Mouse (Mus musculus) midbrain, postnatal 0 days (tissue): Measurements from ENCODE around the gene Dag1. TPM values are rescaled to one million over a fixed set of nuclear protein-coding genes. Genes with fewer than 3 reads are reported as not detected.

Source experiments
- ATAC-seq: fragments of 200-750 bp; cut with Nextera tagmentation; 2 replicates; pipeline ENCODE4 v1.8.0; 2017; ENCODE audit warnings: moderate number of reproducible peaks, mild to moderate bottlenecking, moderate TSS enrichment, moderate library complexity; ENCODE audit not compliant: low FRiP score
- DNase-seq: peaks from one replicate; pipeline ENCODE4 v3.0.0-alpha.2; 2015; ENCODE audit warnings: low spot score
- H3K27ac ChIP-seq: fragments of 300-500 bp; sonication (generic); 2 replicates; pipeline ENCODE4 v1.5.1; 2014; ENCODE audit warnings: low read depth, mild to moderate bottlenecking, low read length, mixed read lengths
- H3K27me3 ChIP-seq: fragments of 300-500 bp; sonication (generic); 2 replicates; pipeline ENCODE4 v1.6.1; 2014; ENCODE audit warnings: low read length, control low read depth, mixed read lengths; ENCODE audit not compliant: insufficient read depth
- H3K36me3 ChIP-seq: fragments of 300-500 bp; sonication (generic); 2 replicates; pipeline ENCODE4 v1.6.1; 2014; ENCODE audit warnings: low read length, control low read depth, mixed read lengths; ENCODE audit not compliant: insufficient read depth
- H3K4me1 ChIP-seq: fragments of 300-500 bp; sonication (generic); 2 replicates; pipeline ENCODE4 v1.6.1; 2014; ENCODE audit warnings: mild to moderate bottlenecking, control low read depth, antibody characterized with exemption, low read length, mixed read lengths; ENCODE audit not compliant: insufficient read depth
- H3K4me2 ChIP-seq: fragments of 300-500 bp; sonication (generic); 2 replicates; pipeline ENCODE4 v1.6.1; 2014; ENCODE audit warnings: low read depth, mild to moderate bottlenecking, low read length, mixed read lengths; ENCODE audit not compliant: poor library complexity, severe bottlenecking
- H3K4me3 ChIP-seq: fragments of 300-500 bp; sonication (generic); 2 replicates; pipeline ENCODE4 v1.5.1; 2014; ENCODE audit warnings: low read depth, mild to moderate bottlenecking, low read length, moderate library complexity
- H3K9ac ChIP-seq: fragments of 300-500 bp; sonication (generic); replicated peaks from 2 replicates; pipeline ENCODE4 v1.6.1; 2014; ENCODE audit warnings: mild to moderate bottlenecking, low read length, moderate library complexity, mixed read lengths; ENCODE audit not compliant: poor library complexity, severe bottlenecking
- H3K9me3 ChIP-seq: fragments of 300-500 bp; sonication (generic); 2 replicates; pipeline ENCODE4 v1.6.1; 2016; ENCODE audit warnings: low read length, control low read depth
- CTCF ChIP-seq: IDR thresholded peaks from 2 replicates; pipeline ENCODE4 v1.5.1; 2016; ENCODE audit warnings: antibody characterized with exemption, mild to moderate bottlenecking
- WGBS: fragments of 180-500 bp; shearing (Covaris S2); extraction: QIAGEN DNeasy Blood & Tissue Kit; methylation state at CpG from one replicate; pipeline ENCODE4 v1.1.7; 2014; 5-methylcytosine and 5-hydroxymethylcytosine counted together
- polyA plus RNA-seq: library from polyadenylated mRNA; unstranded; fragments of >200 nt; fragmentation: Nextera tagmentation; extraction: Ambion mirVana; gene quantifications from 2 replicates; pipeline ENCODE4 v1.2.1, GENCODE M21; 2015
- total RNA-seq: library from RNA; depleted of rRNA; stranded (reverse); fragments of >200 nt; gene quantifications from 2 replicates; pipeline ENCODE4 v1.2.3, GENCODE M21; 2014

Gene Dag1
- total and polyA plus RNA-seq, 2 experiments from 2014 or later, result 79.7 to 141 TPM

DNA sequence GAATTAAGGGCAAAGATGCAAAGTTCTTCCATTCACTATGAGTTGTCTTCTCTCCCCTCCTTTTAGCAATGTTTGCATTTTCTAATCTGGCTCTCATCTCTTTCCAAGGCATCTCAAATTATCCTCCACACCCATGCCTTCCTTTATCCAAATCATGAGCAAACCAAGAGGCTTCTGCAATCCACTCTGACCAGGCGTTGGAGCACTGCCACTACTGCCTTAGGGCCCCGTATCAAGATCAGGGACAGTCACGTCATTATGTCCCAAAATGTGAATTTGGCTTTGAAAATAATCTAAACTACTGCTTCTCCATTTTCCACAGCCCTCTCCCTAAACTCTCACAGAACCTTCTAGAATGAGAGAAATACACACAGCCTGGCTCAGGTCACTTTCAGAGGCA, 19.2 kb downstream of the Dag1 start:
- Histone ChIP-seq H3K27me3 (no peaks in the 10 kb centered on the region), H3K4me1 (no peaks in the 10 kb centered on the region), H3K36me3 (0 out of 2 replicates have a peak, but pooled peaks cover 7% of the 10 kb centered on the region), H3K9me3 (no peaks in the 10 kb centered on the region), H3K9ac (no peak overlapping the region), H3K4me2 (no peak overlapping the region), H3K27ac (no peak overlapping the region), H3K4me3 (no peak overlapping the region)
- DNase-seq, result no peak
- no peak for ATAC-seq
- 92% methylated on average over 3 of the region's 3 CpGs for WGBS
- TF ChIP-seq CTCF, result no peak

DNA sequence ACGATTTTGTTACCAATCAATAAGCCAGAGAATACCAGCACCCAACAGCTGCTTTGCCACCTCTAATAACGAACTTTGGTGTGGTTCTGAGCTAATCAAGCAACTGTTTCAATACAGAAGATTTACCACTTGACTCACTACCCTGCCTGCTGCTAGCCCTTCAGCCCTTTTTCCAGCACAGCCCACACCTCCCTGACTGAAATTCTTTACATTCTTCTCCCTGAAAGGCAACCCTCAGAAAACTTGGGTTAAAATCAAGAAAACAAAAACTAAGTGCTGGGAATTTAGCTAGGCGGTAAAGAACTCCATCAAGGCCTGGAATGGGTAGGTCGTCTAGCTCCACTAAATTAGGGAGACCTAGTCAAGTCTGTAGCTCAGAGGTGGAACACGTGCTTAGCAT, 23.8 kb downstream of the Dag1 start:
- H3K4me3 ChIP-seq, result no peak overlapping the region
- H3K4me2 ChIP-seq, result no peak overlapping the region
- no peaks in the 10 kb centered on the region for H3K27me3 ChIP-seq
- H3K27ac ChIP-seq, result no peak overlapping the region
- ATAC-seq (no peak), DNase-seq (no peak)
- no peaks in the 10 kb centered on the region for H3K9me3 ChIP-seq
- 0 out of 2 replicates have a peak, but pooled peaks cover 9% of the 10 kb centered on the region for H3K36me3 ChIP-seq
- no peaks in the 10 kb centered on the region for H3K4me1 ChIP-seq
- TF ChIP-seq CTCF, result no peak
- 81% methylated on average over 5 of the region's 5 CpGs for WGBS
- no peak overlapping the region for H3K9ac ChIP-seq

DNA sequence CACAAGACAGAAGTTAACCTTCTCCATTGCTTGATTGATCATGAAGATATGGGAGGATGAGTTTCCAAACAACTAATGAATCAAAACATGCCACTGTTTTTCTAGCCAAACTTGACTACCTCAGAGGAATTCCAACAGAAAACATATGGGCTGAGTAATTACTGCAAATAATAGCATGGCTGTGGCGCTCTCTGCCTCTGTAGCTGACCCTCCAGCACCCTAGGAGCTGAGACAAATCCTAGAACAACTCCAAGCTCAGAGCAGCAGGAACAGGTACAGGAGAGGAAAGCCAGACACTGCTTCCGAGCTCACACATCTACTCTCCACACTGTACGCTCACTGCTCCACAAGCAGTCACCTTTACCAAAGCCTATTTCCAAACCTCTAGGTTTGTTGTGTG, 24.9 kb downstream of the Dag1 start:
- 94% methylated on average over 3 of the region's 3 CpGs for WGBS
- Histone ChIP-seq H3K27me3 (no peaks in the 10 kb centered on the region), H3K36me3 (0 out of 2 replicates have a peak, but pooled peaks cover 6% of the 10 kb centered on the region), H3K4me3 (no peak overlapping the region), H3K9me3 (no peaks in the 10 kb centered on the region), H3K4me1 (no peaks in the 10 kb centered on the region), H3K27ac (no peak overlapping the region), H3K4me2 (no peak overlapping the region), H3K9ac (no peak overlapping the region)
- ATAC-seq, result no peak
- no peak for DNase-seq
- no peak for TF ChIP-seq CTCF

- Histone ChIP-seq H3K4me2 (no peak overlapping the region), H3K9me3 (no peaks in the 10 kb centered on the region), H3K4me3 (no peak overlapping the region), H3K4me1 (no peaks in the 10 kb centered on the region), H3K27me3 (no peaks in the 10 kb centered on the region), H3K9ac (no peak overlapping the region), H3K36me3 (0 out of 2 replicates have a peak, but pooled peaks cover 6% of the 10 kb centered on the region), H3K27ac (no peak overlapping the region)
- no peak for TF ChIP-seq CTCF
- no peak for ATAC-seq
- DNase-seq, result no peak
- 78% methylated on average over 2 of the region's 2 CpGs for WGBS
Observed at GRCm38 (mm10) chr9:108238402-108238801, 25.4 kb downstream of the Dag1 start.

DNA sequence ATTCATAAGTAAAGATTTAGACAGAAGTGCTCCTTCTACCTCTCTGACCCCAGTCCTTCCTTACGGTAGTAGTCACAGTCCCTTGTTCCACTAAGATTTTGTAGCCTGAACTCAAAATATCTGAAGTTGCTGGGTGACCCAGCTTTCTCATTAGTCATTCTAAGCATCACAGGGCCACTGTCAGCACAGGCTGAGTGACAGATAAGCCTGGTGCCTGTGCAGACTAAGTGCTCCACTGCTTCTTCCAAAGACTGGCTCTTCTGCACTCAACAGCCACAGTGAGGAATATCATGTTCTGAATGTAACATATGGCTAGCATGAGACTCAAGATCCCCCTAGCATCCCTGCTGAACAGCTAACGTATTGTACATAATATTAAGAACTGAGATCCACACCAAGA, 29.1 kb downstream of the Dag1 start:
- peaks cover 6% of the 10 kb centered on the region; the same call in 1 of the 2 replicates for H3K36me3 ChIP-seq
- ATAC-seq (no peak), DNase-seq (no peak)
- WGBS, result 89% methylated on average over 2 of the region's 2 CpGs
- no peaks in the 10 kb centered on the region for H3K4me1 ChIP-seq
- no peaks in the 10 kb centered on the region for H3K27me3 ChIP-seq
- TF ChIP-seq CTCF, result no peak
- no peak overlapping the region for H3K4me2 ChIP-seq
- no peak overlapping the region for H3K27ac ChIP-seq
- no peaks in the 10 kb centered on the region for H3K9me3 ChIP-seq
- no peak overlapping the region for H3K9ac ChIP-seq
- H3K4me3 ChIP-seq, result no peak overlapping the region

- ATAC-seq (no peak), DNase-seq (no peak)
- H3K36me3 ChIP-seq, result peaks cover 9% of the 10 kb centered on the region; the same call in 1 of the 2 replicates
- H3K4me1 ChIP-seq, result no peaks in the 10 kb centered on the region
- WGBS, result 91% methylated on average over 2 of the region's 2 CpGs
- H3K4me2 ChIP-seq, result no peak overlapping the region
- no peaks in the 10 kb centered on the region for H3K27me3 ChIP-seq
- H3K27ac ChIP-seq, result no peak overlapping the region
- no peaks in the 10 kb centered on the region for H3K9me3 ChIP-seq
- no peak overlapping the region for H3K4me3 ChIP-seq
- no peak for TF ChIP-seq CTCF
- H3K9ac ChIP-seq, result no peak overlapping the region
Observed at GRCm38 (mm10) chr9:108232908-108233307, 30.9 kb downstream of the Dag1 start.
